Mouse (Mus musculus) left cerebral cortex, adult 8-10 months (tissue): Measurements from ENCODE around the gene Cd3d. TPM values are rescaled to one million over a fixed set of nuclear protein-coding genes. Genes with fewer than 3 reads are reported as not detected.

Experiments
- DNase-seq, 2 experiments: peaks; one replicate each; pipeline ENCODE4 v3.0.0; 2022; ENCODE audit warnings: low spot score in 2 of 2
- total RNA-seq, 4 experiments: library from RNA; stranded (reverse); gene quantifications; 2 replicates each; pipeline ENCODE4 v1.2.4; 2022

The Cd3d gene
- total RNA-seq, 4 experiments from 2014 or later: not detected

DNA sequence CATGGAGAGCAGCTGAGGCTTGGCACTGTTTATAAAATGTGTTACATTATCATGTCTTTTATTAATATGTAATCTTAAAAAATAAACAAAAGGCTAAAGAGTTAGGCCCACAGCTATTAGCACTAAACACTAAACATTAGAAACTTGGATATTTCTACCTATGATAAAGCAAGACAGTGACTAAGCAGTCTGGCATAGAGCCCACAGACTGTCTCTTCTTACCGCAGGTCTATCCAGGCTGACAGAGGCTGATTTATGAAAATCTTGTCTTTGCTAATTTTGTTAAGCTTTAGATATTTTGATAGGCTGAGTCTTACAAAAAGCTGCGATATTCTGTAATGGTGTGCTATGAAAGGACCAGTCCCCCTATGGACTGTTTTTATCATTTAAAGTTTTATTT is 11.7 kb downstream of the Cd3d start:
- DNase-seq: no peak

DNA sequence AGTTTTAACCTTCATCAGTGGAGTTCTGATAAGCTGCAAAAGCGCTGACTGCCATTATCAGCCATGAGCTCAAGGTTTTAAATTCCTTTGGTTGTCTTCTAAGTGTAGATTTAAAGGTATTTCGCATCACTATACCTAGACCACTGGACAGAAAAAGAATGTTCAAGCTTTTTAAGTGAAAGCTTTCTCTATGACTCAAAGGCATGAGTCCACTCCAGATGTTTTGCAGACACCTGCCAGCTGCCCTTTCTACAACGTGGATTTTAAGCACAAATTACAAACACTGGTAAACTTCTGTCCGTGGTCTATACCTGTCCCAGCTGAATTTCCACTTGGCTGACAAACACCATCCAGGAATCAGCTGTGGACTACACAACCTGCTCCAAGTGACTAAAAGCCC is 13.4 kb downstream of the Cd3d start:
- DNase-seq: no peak

- no peak for DNase-seq
Observed at GRCm38 (mm10) chr9:44996590-44996989, 15.0 kb downstream of the Cd3d start.

DNA sequence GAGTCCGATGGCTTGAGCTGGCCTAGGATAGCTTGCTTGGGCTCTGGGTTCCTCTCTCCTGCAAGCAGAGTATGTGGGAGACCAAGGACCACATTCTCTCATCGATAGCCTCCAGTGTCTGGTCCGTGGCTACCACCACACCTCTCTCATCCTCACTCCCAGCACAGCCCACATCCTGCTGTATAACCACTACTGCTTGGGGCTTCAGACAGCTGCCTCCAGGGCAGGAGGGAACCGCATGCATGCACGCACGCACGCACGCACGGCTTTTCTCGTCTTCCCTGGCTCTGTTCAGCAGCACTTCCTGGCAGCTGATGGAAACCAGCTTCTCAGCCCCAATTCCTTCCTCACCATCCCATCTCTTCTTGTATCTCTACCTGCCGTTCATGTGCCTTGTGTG is 16.6 kb downstream of the Cd3d start:
- no peak for DNase-seq

DNA sequence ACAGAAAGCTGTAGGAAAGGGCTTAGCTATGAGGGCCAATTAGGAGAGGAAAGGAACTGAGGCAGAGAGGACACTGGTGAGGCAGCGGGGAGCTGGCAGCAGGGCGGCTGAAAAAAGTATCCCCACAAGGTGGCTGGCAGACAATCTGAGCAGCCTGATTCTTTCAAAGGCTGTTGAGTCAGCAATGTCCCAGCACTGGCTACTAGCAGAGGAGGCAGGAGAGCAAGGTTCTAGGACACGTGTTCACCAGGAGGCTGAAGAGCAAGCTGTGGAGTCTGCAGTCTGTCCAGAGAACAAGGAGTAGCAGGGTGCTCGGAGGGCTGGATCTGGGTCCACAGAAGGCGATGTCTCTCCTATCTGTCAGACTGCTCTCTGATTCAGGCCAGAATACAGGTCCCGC is 17.6 kb downstream of the Cd3d start:
- DNase-seq: no peak

- DNase-seq: no peak
Observed at GRCm38 (mm10) chr9:44999776-45000175, 18.2 kb downstream of the Cd3d start.

DNA sequence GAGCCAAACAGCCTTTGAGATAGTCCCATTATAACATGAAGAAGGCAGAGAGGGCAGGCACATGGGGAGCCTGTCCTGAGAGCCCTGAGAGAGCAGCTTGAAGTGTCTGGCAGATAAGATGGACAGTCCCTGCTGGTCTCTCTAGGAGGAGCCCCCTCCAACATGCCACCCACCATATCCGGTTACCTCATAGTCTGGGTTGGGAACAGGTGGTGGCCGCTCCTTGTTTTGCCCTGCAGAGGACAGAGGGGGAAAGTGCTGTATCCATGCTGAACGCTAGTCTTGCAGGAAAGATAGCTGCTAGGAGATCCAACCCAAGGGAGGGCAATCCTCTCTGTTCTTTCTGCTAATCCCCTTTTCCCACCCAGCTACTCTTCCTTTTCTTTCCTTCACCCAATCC is 18.7 kb downstream of the Cd3d start:
- no peak for DNase-seq

DNA sequence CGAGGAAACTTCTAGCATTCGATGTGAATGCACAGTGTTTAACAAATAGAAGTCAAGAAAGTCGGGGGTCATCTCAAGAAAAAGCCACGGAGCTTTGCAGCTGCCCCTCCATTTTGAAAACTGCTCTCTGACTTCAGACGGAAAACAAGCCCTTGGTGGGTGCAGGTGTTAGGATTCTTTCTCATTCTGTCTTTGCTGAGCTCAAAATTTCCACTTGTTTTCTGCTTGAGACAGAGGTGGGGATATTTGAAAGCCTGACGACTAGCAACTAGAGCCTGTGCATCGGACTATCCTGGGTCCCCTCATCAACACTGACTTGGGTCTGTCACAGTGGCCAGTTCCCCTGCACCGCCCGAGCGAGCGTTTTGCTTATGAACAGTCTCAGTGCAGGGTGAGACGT is 25.8 kb downstream of the Cd3d start:
- no peak for DNase-seq

- DNase-seq: no peak
Observed at GRCm38 (mm10) chr9:45008342-45008741, 26.8 kb downstream of the Cd3d start.

DNA sequence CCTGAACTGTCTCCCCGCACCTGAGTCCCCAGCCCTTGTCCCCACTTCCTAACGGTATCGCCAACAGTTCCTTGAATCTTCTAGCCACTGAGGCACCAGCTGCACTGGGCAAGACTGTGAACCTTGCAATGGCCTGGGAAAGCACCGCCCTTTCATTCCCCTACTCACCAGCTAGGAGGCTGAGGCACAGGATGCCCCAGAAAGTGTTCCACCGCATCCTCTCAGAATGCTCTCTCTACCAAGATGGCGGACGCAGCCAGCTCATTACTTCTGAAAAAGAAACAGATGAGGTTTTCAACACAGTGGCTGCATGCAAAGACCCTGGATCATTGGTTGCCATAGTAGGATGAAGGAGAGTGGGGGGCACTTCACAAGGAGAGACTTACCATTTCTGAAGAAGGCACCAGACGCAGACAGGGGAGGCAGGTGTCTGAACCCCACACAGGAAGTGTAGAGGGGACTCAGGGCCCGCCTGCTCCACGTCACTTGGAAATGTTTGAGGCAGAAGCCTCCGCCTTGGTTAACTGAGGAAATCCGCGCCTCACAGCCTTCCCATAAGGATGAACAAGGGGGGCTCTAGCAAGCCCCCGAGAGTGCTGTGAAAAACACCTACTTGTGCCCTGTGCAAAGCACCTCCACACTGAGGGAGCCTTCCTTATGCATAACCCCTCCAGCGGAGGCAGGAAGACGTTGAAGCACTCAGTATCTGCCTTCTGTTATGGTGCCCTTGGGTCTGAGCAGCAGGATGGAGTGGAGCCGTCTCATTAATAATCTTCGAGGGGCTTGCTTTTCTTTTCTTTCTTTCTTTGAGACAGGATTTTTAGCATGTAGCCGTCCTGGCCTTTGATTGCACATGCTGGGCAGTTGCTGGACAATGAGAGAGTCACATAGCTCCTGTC is 27.8 kb downstream of the Cd3d start, which contains the start of gene Cd3e:
TSS of gene Cd3e (minus strand) at position 448 of the 899 bp plus-strand sequence.
- no peak for DNase-seq

GRCm38 (mm10) chr9:45010461-45010860 is 28.9 kb downstream of the Cd3d start:
- no peak for DNase-seq

GRCm38 (mm10) chr9:45011291-45011690 is 29.7 kb downstream of the Cd3d start:
- no peak for DNase-seq

GRCm38 (mm10) chr9:45014879-45015278 is 33.3 kb downstream of the Cd3d start:
- DNase-seq: no peak

- DNase-seq: no peak
Observed at GRCm38 (mm10) chr9:45015841-45016240, 34.3 kb downstream of the Cd3d start.

DNA sequence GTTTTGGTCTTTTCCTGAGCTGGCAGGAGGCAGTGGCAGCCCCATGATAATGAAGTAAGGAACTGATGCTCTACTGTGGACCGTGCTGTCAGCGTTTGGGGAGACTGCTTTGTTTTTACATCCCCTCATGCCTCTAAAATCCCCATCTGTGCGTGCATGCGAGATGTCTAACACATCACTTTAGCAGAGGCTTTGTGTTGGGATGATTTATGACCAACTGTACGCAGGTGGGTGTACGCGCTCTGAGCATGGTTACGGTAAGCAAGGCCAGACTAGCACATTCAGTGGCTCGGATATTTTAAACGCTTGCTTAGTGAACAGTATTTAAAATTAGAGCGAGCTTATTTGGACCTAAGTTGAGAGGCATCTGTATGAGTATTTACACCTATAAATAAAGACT is 36.4 kb downstream of the Cd3d start:
- DNase-seq: peak in 1 of 2 experiments; percentile 42

GRCm38 (mm10) chr9:45022800-45023199 is 41.2 kb downstream of the Cd3d start:
- no peak for DNase-seq

DNA sequence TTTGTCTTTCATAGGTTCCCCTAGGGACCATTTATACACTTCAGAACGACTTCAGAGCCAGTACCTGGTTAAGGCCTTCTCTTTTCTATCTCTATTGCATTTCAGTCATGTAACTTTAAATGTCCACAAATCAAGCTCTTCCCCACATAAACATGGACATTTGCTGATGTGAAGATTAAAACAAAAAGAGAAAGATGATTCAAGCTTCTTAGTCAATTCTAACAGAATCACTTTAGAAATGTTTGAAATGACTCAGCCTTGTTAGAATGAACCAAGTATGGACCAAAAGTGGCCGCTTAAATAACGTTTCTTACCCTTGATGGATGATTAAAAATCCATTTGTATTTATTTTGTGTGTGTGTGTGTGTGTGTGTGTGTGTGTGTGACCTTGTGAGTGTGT is 42.1 kb downstream of the Cd3d start:
- DNase-seq: no peak

DNA sequence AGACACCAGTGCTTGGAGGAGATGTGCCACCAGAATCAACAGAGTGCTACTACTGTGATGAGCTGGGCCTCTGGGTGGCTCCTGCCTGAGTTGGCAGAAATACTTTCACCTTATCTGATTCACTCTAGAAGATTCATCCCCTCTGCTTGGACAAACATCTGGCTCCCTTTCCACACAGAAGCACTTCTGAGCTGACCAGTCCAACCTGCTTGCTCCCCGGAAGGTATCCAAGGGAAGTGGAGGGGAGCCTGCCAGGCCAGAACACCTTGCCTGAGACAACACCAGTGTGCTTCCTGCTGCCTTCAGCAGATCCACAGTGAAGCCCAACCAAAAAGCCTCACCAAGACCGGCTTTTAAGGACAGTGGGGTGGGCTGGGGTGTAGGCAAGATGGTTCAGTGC is 42.6 kb downstream of the Cd3d start:
- DNase-seq: no peak

DNA sequence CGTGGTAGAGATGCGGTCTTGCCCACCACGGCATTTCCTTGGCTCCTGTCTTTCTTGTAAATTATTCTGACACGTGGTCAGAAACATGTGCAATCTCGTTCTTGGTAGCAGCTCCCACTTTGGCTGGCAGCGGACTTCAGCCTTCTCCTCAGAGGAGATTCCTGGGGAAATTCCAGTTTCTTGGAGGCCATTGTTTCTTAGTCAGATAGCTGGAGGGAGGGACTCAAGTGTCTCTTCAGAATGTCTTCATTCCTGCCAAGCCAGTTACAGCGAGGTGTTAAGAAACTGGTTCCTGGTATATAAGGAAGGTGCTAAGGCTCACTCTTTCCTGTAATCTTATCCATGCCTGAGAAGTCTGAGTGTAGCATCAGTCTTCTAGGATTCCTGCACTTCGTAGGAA is 45.8 kb downstream of the Cd3d start:
- DNase-seq: no peak

DNA sequence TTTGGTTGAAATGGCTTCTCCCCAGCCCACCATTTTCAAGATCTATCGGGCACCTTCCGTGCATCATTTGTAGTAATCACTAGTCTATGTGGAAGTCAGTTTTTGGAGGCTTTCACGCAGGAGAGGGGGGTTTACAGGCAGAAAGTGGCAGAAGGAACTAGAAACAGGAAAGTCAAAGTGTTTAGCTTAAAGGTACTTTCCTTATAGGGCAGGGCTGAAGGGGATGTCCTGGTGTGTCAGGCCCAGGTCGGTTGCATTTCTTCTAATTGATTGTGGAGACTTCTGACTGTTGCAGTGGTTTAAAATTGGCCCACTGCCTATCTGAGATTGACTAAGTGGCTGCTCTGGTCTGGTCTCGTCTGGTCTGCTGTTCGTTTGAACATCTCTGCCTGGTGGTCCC is 48.8 kb downstream of the Cd3d start:
- no peak for DNase-seq

DNA sequence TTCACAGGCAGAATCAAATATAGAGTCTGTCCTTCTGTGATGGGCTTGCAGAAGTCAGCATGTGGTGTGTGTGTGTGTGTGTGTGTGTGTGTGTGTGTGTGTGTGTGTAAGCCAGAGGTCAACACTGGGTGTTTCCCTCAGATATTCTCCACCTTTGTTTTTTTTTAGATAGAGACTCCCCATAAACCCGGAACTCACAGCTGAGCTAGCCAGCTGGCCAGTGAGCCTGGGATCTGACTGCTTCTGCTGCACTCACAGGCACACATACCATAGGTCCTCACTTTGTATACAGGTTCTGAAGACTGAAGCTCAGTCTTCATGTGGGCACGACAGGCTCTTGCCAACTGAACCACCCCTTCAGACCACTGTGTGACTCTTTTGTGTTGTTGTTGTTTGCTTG is 50.7 kb downstream of the Cd3d start:
- no peak for DNase-seq

DNA sequence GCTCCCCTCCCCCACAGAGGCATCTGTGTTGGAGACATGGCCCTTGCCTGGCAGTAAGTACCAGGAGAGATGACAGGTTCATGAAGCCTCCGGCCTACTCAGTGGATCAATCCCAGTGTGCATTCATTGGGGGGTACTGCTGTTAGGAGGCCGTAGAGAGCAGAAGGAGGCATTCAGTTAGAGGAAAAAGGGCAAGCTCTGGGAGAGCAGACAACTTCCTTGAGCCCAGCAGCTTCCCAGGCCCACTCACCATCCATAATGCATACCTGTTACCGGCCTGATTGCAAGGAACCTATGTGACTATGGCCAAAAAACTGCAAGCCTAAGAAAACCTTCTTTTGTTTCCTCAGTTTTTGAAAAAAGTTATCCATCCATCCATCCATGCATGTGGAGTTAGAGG is 52.9 kb downstream of the Cd3d start:
- DNase-seq: no peak
